Mouse (Mus musculus): ENCODE results near the gene Cenpb.

- TF ChIP-seq CTCF (IDR thresholded peaks at IDR 0.05; ENCODE audit: low read depth, low read length) (no peak), POLR2A (IDR thresholded peaks at IDR 0.05; ENCODE audit: extremely low read depth, insufficient read depth, low read length) (no peak)
Observed at GRCm38 (mm10) chr2:131140533-131140905, 39.3 kb downstream of the Cenpb start.
